Mouse (Mus musculus) kidney, adult 2 months (tissue): ENCODE measurements at regions not wholly inside any gene's neighbourhood (a gene's known extent, or its start where the extent isn't known, plus 50 kb on each side); places are given as distances from the start of the nearest gene placed in this dataset.

Experiments
- CTCF ChIP-seq: fragments of 200-500 bp; conservative IDR thresholded peaks from 2 replicates; pipeline ENCODE4 v1.5.1; 2011; ENCODE audit warnings: low read depth, mild to moderate bottlenecking, control low read depth, low read length, moderate library complexity, mixed read lengths; ENCODE audit not compliant: insufficient read depth, insufficient read length
- POLR2A ChIP-seq: fragments of 200-500 bp; IDR thresholded peaks from one replicate; pipeline ENCODE4 v1.6.1; 2011; ENCODE audit warnings: low read depth, low read length, control low read depth

DNA sequence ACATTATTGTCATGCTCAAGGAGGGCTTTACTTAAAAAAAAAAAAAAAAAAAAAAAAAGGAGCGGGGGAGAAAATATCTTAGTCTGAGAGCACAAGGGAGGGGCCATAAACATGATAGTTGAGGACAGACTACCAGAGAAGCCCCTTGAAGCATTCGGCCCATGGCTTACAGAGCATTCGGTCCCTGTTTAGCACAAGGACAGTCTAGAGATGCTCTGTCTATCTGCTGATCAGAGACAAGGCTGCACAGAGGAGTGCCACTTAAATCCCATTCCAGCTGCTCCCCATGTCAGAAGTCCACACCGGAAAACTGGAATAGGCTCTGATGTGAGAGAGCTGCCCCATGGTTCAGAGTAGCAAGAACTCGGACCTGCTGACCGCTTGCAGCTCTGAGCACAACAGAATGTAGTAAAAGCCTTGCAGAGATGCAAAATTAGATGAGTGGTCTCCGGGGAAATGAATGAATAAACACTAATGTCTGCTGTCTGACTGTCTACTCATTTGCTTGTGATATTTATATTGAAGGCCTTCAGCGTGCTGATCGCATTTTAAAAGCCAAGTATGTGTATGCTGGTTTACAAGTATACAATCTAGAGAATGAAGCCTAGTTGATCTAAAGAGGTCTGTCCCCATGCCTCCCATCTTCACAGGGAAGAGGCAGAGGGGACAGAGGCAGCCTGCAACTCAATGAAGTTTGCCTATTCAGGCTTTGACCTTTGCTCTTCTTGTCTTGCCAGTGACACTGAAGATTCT lies 158.4 kb upstream of the Zbtb20 start:
- no peak for TF ChIP-seq POLR2A
- no peak for TF ChIP-seq CTCF
